Mouse (Mus musculus): ENCODE measurements at regions not wholly inside any gene's neighbourhood (a gene's known extent, or its start where the extent isn't known, plus 50 kb on each side); places are given as distances from the start of the nearest gene placed in this dataset.
A peak's percentile ranks its signal among the peaks of the same experiment; 100 is the strongest.

DNA sequence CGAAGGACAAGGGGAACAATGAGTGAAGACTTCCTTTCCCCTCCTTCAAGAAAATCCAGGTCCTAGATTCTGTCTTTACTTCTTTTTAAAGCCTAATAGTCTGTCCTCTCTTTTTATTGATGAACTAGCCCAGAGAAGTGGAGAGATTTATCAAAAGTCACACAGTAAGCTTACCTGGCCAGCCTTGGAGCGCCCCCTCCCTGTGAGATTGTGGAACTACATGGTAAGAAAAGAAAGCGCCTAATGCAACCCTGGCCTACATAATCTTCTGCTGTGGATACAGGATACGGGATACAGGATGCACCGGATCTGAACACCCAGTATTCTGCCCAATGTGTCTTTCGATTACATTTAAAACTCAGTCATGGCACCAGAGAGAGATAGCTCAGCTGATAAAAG, 132.6 kb upstream of the Gm12830 start:
- H3K4me1 ChIP-seq (ENCODE audit: control insufficient read depth, insufficient read depth, insufficient read length): no peaks in the 10 kb centered on the region; the same call in 1 of the 2 replicates
- no peaks in the 10 kb centered on the region for H3K27me3 ChIP-seq (ENCODE audit: control insufficient read depth, insufficient read depth, low read length)
- no peaks in the 10 kb centered on the region for H3K36me3 ChIP-seq (ENCODE audit: control insufficient read depth, insufficient read depth, low read length)
- no peak for TF ChIP-seq POLR2A (IDR thresholded peaks at IDR 0.05; ENCODE audit: low read depth, low read length)
- peak; percentile 79; the same call in 1 of the 2 replicates for TF ChIP-seq CTCF (IDR thresholded peaks at IDR 0.05; ENCODE audit: extremely low read depth, insufficient read depth, insufficient read length, insufficient replicate concordance)
- 67% methylated on average over 6 of the region's 6 CpGs for WGBS
- no peak overlapping the region for H3K4me3 ChIP-seq (ENCODE audit: extremely low read depth, insufficient read depth, insufficient read length)
- no peak overlapping the region for H3K27ac ChIP-seq (ENCODE audit: insufficient read depth, low read length)
- peak; percentile 8 to 33 for DNase-seq (ENCODE audit: low read depth in 1 of 2, low spot score in 2 of 2)

DNA sequence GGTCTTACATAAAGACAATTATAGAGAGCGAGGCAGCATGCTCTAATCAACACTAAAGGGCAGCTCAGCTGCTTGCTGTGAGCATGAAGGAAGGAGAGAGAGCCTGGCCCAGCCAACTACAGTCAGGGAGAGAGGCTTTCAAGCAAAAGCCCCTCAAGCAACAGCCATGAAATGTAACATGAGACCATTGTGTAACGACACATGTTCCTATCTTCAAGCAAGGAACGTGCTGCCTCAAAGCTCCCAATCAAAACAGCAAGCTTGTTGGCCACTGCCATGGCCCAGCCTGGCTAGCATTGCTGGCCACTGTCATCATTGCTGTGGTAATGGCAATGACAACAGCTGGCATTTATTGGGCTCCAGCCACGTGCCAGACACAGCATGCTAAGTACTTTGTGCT, 115.9 kb upstream of the Gm12830 start:
- Histone ChIP-seq H3K36me3 (ENCODE audit: control insufficient read depth, insufficient read depth, low read length) (no peaks in the 10 kb centered on the region), H3K27me3 (ENCODE audit: control insufficient read depth, insufficient read depth, low read length) (no peaks in the 10 kb centered on the region), H3K4me1 (ENCODE audit: control insufficient read depth, insufficient read depth, insufficient read length) (no peaks in the 10 kb centered on the region), H3K4me3 (ENCODE audit: extremely low read depth, insufficient read depth, insufficient read length) (no peak overlapping the region), H3K27ac (ENCODE audit: insufficient read depth, low read length) (no peak overlapping the region)
- DNase-seq (ENCODE audit: low read depth in 1 of 2, low spot score in 2 of 2): no peak
- WGBS: 88% methylated on average over 4 of the region's 4 CpGs
- TF ChIP-seq POLR2A (IDR thresholded peaks at IDR 0.05; ENCODE audit: low read depth, low read length) (no peak), CTCF (IDR thresholded peaks at IDR 0.05; ENCODE audit: extremely low read depth, insufficient read depth, insufficient read length, insufficient replicate concordance) (no peak)

DNA sequence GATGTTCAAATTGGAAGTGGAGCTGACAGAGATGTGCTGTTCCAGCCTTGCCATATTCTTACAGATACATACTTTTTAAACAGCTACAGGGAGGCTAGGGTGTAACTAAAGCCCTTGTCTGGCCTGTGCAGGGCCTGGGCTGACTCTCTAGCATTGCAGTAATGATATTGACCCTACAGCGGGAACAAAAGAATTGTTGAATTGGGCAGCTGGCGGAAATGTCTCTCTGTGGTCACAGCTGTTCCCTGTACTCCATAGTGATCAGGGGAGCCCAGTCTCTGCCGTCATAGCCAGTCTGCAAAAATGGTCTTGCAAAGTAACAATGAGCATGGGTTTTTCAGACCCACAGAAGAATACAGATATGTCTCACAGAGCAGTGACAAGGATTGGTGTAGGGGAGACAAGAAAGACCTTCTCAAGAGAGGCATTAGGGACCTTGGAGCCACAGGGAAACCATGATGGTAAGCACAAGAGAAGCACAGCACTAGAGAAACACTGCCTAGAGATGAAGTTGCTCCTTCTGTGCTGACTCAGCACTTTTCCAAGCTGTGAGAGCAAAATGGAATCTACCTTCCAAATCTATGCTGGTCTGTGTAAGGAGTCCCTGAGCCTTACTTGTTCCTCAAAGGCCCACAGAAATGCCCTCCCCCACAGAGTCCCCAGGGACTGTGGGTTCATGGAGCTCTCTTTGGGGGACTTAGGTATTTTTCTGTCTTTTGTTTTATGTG, 111.2 kb upstream of the Gm12830 start:
- no peak overlapping the region for H3K27ac ChIP-seq (ENCODE audit: insufficient read depth, low read length)
- H3K4me1 ChIP-seq (ENCODE audit: control insufficient read depth, insufficient read depth, insufficient read length): no peaks in the 10 kb centered on the region
- no peak for TF ChIP-seq CTCF (IDR thresholded peaks at IDR 0.05; ENCODE audit: extremely low read depth, insufficient read depth, insufficient read length, insufficient replicate concordance)
- no peak for TF ChIP-seq POLR2A (IDR thresholded peaks at IDR 0.05; ENCODE audit: low read depth, low read length)
- no peaks in the 10 kb centered on the region for H3K36me3 ChIP-seq (ENCODE audit: control insufficient read depth, insufficient read depth, low read length)
- H3K4me3 ChIP-seq (ENCODE audit: extremely low read depth, insufficient read depth, insufficient read length): no peak overlapping the region
- WGBS: 90% methylated on average over 3 of the region's 3 CpGs
- H3K27me3 ChIP-seq (ENCODE audit: control insufficient read depth, insufficient read depth, low read length): no peaks in the 10 kb centered on the region
- no peak for DNase-seq (ENCODE audit: low read depth in 1 of 2, low spot score in 2 of 2)

DNA sequence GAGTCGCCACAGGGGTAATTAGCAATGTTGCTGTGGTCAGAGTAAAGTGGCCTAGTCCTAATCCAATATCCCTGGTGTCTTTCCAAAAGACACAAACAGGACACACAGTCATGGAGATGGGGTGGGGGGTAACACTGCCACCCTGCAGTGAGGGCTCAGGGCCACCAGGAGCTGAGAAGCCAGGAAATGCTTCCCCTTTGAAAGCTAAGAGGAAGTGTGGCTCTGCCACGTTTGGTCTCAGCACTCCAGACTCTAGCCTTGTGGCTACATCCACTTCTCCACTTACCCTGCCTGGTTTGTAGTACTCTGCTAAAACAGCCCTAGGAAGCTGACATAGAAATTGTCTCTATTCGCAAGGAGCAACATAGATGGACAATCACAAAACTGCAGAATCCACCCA, 110.4 kb upstream of the Gm12830 start:
- DNase-seq (ENCODE audit: low read depth in 1 of 2, low spot score in 2 of 2): no peak
- 54% methylated on average over 3 of the region's 3 CpGs for WGBS
- no peak for TF ChIP-seq POLR2A (IDR thresholded peaks at IDR 0.05; ENCODE audit: low read depth, low read length)
- TF ChIP-seq CTCF (IDR thresholded peaks at IDR 0.05; ENCODE audit: extremely low read depth, insufficient read depth, insufficient read length, insufficient replicate concordance): no peak
- no peaks in the 10 kb centered on the region for H3K27me3 ChIP-seq (ENCODE audit: control insufficient read depth, insufficient read depth, low read length)
- H3K27ac ChIP-seq (ENCODE audit: insufficient read depth, low read length): no peak overlapping the region
- H3K4me1 ChIP-seq (ENCODE audit: control insufficient read depth, insufficient read depth, insufficient read length): no peaks in the 10 kb centered on the region
- no peak overlapping the region for H3K4me3 ChIP-seq (ENCODE audit: extremely low read depth, insufficient read depth, insufficient read length)
- no peaks in the 10 kb centered on the region for H3K36me3 ChIP-seq (ENCODE audit: control insufficient read depth, insufficient read depth, low read length)

- WGBS: 66% methylated on average over 7 of the region's 7 CpGs
- H3K27me3 ChIP-seq (ENCODE audit: control insufficient read depth, insufficient read depth, low read length): no peaks in the 10 kb centered on the region
- no peak overlapping the region for H3K27ac ChIP-seq (ENCODE audit: insufficient read depth, low read length)
- no peak overlapping the region for H3K4me3 ChIP-seq (ENCODE audit: extremely low read depth, insufficient read depth, insufficient read length)
- TF ChIP-seq CTCF (IDR thresholded peaks at IDR 0.05; ENCODE audit: extremely low read depth, insufficient read depth, insufficient read length, insufficient replicate concordance): no peak
- TF ChIP-seq POLR2A (IDR thresholded peaks at IDR 0.05; ENCODE audit: low read depth, low read length): no peak
- H3K36me3 ChIP-seq (ENCODE audit: control insufficient read depth, insufficient read depth, low read length): no peaks in the 10 kb centered on the region
- H3K4me1 ChIP-seq (ENCODE audit: control insufficient read depth, insufficient read depth, insufficient read length): no peaks in the 10 kb centered on the region
- DNase-seq (ENCODE audit: low read depth in 1 of 2, low spot score in 2 of 2): no peak
Measured at GRCm38 (mm10) chr4:114712005-114712665, 109.4 kb upstream of the Gm12830 start.

DNA sequence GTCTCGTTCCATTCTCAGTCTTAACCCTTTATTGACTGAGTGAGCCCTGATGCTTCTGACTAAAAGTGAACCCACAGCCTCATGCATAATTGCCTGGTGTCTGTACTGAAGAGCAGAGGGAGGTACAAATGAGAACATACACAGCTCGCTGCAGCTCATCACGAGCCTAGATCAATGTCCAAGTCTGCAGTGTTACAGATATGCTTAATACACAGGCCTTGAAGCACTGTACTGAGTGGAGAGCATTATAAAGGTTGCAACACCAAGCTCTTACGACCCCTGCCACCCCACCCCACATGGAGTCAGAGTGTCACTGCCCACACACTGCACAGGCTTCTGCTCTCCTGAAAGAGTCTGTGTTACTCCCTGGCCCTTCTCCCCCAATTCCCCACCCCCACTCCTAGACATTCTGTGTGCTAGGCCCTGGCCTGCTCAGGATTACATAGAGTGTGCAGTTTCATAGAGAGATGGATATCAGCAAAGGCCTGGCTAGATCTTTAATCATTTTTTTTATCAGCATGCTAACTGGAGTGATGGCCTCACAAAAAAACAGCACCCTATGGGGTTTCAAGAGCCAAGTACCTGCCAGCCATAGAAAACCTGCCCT, 108.5 kb upstream of the Gm12830 start:
- Histone ChIP-seq H3K27me3 (ENCODE audit: control insufficient read depth, insufficient read depth, low read length) (no peaks in the 10 kb centered on the region), H3K4me3 (ENCODE audit: extremely low read depth, insufficient read depth, insufficient read length) (no peak overlapping the region), H3K4me1 (ENCODE audit: control insufficient read depth, insufficient read depth, insufficient read length) (no peaks in the 10 kb centered on the region), H3K36me3 (ENCODE audit: control insufficient read depth, insufficient read depth, low read length) (no peaks in the 10 kb centered on the region), H3K27ac (ENCODE audit: insufficient read depth, low read length) (no peak overlapping the region)
- WGBS: 85% methylated on average over 4 of the region's 4 CpGs
- no peak for DNase-seq (ENCODE audit: low read depth in 1 of 2, low spot score in 2 of 2)
- TF ChIP-seq POLR2A (IDR thresholded peaks at IDR 0.05; ENCODE audit: low read depth, low read length) (no peak), CTCF (IDR thresholded peaks at IDR 0.05; ENCODE audit: extremely low read depth, insufficient read depth, insufficient read length, insufficient replicate concordance) (no peak)
